Mouse (Mus musculus) layer of hippocampus, adult 11-12 months (tissue): ENCODE data around the gene Fam189a2.

Experiments used
- DNase-seq: peaks from one replicate; pipeline ENCODE4 v3.0.0; 2022; ENCODE audit warnings: low spot score

Fam189a2 gene

DNA sequence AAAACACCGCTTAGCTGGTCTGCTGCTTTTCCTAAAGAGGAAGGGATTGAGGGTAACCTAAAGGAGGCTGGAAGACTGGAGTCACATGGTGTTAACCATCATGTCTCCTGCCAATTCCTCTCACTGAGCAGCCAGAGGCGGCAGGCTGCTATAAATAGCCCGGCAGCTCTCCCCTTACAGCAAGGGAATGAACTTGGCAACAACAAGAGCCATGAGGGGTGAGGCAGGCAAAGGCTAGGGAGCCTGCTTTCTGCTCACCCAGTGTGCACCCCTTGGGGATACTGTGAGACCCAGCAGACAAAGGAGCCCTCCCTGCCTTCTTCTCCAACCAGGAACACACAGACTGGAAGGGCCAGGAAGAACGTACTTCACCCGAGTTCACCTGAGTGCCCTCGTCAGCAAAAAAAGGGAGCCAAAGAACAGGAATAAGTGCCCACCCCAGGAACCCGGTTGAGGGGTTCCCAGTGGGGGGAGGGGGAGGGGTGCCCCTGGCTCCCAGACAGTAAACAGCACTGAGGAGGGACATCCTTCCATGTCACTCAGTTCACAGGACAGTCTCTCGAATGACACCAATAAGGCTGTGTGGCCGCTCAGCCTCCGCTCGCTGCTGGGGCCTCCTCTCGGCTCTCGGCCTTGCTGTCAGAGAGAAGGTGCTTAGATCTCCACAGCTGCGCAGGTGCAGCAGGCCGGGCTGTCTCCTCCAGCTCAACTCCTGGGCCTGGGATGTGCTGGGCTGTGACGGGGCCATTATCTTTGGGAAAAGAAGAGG is 57.8 kb downstream of the Fam189a2 start:
- no peak for DNase-seq

DNA sequence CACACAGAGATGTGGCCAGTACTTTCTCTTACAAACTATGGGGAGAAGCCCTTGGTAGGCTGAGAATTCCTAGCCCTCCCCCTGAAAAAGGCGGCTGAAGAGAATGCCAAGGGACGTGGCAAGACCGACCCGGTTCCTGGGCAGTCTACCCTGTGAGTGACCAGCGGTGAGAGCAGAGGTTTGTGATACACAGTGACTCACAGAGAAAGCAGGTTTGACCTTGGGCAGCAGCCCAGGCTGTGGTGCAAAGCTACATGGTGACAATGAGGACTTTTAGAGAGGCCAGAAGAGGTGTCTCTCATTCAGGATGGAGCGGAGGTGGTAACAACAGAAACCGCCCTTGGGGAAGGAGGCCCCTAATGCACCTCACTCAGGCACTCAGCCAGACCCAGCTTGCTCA is 59.4 kb downstream of the Fam189a2 start:
- no peak for DNase-seq

DNA sequence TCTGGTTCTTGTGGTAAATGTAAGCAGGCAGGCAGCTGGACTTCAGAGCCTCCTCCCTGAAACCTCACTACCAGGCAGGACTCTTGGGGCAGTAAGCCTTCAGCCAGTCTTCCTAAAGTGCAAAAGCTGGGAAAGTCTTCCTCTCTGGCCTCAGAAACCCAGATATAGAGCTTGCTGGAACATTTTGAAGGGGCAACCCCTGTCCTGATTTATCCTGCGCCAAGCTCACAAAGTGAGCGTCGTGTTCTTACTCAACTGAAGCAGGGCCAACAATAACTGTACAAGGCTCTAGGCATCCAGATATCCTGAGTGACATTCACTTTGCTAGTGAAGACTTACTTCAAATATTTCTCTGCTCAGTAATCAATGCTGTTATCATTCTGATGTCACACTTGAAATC is 60.4 kb downstream of the Fam189a2 start:
- DNase-seq: no peak

DNA sequence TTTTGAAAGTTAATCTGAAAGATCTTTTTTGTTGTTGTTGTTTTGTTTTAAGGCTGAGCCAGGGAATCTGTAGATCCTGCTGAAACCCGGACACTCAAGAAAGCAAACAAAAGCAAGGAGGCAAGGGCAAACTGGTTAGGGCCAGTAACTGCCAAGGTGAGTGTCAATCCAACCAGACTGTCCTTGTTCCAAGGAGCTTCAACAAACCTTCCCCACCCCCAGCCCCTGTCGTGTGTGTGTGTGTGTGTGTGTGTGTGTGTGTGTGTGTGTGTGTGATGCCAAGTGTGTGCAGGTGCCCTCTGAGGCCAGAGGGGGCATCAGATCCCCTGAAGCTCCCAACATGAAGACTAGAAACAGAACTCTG is 62.0 kb downstream of the Fam189a2 start:
- no peak for DNase-seq

DNA sequence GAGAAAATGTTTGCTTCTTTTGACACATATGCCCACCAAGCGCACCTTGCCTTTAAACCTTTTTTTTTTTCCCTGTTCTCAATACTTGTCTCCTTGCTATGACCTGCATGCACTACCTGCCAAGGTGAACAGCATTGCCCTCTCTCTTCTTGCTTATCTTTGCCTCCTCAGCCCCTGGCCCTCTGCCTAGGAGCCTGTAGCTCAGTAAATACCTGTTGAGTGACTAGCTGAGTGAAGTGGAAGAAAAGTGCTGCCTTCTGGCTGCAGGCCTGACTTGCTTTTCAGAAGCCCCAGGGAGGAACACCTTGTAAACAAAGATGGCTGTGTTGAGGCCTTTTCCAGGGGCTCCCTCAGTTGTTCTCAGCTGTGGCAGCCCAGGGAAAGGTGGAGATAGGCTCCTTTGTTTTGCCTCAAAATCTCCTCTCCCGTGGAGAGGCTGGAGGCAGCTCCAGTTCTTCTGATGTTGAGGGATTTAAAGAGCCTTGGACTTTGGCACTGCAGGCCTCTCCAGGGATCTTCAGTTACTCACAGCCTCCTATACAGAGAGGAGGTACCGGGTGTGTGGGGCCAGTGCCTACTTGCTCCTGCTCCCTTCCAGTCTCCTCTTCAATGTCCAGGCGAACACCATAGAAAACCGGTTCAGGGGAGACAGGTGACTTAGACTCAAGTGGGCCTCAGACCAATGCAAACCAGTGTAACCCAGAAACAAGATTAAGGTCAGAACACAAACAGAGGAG is 62.5 kb downstream of the Fam189a2 start:
- DNase-seq: no peak

DNA sequence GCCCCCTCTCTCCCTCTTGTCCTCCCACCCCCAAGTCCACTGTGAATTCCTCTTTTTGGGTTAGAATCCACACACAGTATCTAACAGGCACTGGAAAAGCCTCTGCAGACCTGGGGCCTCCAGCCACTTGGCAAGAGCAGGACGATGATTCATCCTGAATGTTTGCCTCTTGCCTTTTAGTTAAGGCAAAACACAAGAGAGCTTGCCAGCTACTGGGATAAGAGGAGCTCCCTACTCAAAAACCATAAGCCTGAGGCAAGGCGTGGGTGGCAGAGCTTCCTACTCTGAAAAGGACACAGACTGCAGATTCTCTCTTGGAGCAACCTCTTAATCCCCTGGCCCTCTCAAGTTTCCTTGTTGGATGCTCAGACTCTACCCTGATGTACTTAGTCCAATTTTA is 63.7 kb downstream of the Fam189a2 start:
- DNase-seq: peak; percentile 35

DNA sequence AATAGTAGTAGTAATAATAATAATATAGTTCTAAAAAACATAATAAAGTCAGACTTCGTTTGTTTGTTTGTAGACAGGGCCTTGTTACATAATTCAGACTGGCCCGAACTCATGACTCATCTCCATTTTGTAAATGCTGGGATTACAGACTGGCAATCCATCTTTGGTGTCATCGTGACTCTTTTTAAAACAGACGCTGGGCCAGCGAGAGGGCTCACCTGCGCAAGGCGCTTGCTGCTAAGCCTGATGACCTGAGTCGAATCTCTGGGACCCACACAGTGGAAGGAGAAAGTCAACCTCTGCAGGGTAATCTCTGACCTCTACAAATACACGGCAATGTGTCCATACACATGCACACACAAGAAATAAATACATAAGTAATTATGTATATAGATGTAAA is 64.4 kb downstream of the Fam189a2 start:
- DNase-seq: no peak

DNA sequence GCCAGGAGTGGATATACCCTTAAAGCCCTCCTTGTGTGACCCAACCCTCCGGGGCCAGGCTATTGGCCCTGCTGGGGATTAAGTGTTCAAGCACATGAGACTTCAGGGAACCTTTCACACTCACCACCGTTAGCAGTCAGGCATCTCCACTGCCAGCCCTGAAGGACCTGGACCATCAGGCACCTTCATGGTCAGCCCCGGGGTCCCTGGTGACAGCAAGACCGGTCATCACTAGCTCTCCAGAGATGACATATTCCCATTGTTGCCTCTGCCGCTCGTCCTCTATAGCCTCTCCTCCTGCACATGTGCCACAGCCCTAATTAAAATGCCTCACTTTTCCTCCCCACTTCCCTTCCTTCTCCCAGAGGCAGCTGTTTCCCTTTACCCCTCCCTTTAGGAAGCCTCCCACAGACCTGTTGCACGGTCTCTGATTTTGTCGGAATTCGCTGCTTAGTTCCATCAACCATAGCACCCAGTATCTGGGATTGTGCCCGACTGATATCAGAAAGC is 66.4 kb downstream of the Fam189a2 start:
- DNase-seq: no peak

DNA sequence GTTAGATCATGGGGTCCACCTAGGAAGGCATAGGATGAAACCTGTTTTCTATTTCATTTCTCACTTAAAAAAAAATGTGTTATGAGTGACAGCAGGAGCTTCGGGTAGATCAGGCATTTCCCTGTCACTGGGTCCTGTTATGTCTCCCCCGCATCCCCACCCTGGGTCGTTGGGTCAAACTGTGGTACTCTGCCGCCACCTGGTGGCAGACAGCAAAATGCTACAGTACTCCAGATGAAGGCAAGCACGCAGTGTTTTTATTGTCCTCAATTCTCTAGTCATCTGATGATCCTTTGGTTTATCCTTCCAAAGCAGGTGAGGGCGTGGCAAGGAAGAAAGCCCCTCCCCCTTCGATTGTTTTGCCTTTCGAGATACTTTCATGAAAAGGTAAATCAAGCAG is 69.3 kb downstream of the Fam189a2 start:
- peak; percentile 50 for DNase-seq

DNA sequence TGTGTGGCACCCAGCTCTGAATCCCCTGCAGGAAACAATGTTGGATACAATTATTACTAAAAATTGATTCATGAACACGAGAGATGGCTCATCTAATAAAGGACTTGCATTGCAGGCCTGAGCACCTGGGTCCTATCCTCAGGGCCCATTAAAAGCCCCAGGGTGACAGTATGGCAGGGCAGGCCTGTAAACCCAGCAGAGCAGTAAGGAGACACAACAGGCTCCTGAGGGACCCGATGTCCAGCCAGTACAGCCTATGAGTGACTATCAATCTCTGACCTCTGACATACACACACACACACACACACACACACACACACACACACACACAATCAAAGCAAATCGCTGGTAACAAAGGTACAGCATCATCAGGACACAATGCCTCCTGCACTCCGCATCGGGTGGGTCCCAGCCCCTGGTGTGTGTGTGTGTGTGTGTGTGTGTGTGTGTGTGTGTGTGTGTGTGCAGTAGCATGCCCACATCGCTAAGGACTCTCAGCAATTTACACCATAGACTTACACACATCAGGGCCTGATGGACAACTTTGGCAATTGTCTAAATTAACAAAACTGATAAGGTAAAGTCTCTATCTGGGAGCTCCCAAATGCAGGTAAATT is 69.9 kb downstream of the Fam189a2 start:
- no peak for DNase-seq

DNA sequence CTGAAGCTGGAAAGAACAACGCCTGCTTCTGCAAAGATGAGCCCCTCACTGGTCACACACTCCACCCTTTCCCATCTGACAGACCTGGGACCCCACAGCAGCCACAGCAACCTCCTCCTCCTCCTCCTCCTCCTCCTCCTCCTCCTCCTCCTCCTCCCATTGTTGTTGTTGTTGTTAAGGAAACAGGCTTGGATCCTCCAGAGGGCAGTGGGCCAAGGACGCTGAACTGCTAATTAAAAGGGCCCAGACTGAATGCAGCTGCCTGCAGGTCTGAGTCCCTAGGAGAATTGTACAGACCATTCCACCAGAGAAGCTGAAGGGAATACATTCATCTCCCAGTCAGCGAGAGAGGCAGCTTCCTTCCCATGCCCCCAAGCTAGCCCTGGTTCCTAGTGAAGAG is 70.5 kb downstream of the Fam189a2 start:
- peak; percentile 32 for DNase-seq

DNA sequence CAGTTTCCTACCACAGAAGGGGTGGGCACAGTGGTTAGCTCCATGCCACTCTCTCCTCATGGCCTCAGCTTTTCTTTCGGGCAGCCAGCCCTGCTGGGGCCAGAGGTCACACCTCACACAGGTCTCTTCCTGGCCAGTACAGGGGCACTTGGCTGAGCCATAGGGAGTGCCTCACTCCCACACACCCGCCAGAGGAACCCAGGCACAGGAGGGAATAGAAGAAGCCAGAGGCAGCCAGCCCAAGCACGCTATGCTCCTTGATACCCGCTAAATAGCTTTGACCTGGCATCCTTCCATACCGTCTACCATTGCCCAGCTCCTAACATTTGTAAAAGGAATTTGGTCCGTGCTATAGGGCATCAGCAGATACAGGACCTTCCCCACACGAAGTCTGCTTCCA is 70.9 kb downstream of the Fam189a2 start:
- no peak for DNase-seq

DNA sequence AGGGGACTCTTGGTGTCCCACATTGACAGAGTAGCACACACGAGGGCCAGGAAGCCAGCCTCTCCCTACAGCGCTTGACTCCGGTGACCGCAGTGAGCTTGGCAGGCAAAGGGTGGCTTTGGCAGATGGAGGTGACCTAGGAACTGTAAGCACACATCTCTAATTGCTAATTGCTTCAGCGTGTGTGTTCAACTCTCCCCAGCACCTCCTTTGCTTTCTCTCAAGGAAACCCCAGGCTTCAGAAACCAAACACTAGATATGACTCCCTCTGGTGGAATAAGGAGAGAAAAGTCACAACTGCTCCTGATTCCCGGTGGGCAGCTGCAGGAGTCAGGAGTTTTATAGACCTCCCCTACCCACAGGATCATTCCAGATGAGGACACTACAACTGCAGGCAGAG is 71.9 kb downstream of the Fam189a2 start:
- DNase-seq: no peak

DNA sequence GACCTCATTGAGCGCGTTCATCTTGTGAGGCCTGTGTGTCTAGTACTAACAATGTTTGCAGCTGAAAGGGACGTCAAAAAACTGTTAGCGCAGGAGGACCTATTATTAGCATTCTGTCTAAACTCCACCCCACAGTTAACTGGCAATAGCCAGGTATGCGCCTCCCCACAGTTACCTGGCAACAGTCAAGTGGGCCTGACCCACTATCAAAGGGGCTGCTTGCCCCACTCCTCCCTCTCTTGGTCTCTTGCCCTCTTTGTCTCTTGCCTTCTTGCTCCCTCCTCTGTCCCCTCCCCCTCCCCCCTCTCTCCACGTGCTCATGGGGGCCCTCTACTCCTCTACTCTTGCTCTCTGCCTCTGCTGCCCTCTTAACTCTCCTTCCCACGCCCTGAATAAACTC is 73.3 kb downstream of the Fam189a2 start:
- DNase-seq: no peak

DNA sequence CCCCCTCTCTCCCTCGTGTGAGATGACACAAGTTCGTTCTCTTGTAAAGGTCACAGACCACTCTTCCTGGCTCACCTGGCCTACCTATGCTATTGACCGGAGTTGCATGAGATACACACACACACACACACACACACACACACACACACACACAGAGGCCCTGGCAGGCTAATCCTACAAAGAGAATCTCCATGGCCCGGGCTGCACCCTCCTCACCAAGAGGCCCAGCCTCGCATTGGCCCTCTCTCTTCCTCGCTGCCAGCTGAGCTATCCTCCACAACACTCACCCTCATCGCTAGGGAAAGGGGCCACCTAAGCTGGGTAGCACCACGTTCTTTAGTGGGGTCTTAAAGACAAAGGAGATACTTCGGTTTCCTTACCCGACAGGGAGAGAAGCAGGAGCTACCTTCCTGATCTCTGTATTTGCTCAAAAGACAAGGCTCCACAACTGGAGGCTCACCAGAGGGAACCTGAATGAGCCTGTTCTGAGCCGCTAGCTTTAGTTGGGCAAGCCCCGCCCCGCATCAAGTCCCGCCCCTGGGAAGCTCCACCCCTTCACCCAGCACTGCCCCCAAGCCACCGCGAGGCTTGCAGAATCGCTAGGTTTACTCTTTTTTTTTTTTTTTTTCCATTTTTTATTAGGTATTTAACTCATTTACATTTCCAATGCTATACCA is 74.4 kb downstream of the Fam189a2 start:
- DNase-seq: no peak

DNA sequence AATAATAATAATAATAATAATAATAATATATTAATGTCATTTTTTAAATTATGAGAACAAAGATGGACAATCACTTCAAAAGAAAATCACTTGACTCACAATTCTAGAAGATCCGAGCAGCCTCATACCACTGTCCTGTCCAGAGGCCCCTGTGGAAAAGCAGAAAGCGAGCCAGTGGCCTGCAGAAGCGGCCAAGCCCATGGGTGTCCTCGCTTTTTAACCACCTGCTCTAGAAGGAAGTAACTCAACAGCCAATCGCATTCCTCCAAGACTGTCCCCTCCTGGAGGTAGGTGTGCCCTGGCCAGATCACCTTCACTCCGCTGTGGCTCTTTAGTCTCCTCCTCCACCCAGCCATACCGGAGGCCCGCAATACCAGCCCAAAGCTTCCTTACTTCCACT is 75.4 kb downstream of the Fam189a2 start:
- no peak for DNase-seq

DNA sequence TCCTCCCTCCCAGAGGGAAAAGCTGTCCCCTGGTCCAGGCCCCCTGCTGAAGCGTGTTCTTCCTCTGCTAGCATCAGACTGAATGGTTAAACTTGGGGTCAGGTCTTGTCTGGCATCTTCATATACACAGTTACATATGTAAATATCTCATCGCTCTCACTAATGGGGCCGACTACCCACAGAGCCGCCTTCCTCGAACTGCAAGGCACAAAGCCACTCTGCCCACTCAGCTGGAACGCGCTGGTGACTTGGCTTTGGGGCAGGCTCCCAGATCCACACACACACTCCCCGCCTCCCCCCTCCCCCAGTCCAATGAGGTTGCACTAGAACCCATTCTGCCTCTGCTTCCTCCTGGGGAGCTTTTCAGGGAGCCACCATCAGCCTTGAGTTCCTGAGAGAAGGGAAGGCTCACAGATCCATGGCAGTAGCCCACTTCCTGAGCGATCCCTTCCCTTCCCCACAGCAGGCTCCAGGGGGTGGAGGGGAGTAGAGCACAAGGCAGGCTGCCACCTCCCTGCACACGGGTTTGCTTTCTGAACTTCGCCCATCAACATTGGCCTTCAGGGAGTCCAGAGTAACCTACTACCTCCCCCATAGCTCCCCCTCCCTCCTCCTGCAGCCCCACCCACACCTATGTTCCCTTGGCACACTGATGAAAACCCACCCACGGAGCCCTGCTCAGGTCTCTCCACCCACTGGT is 82.4 kb downstream of the Fam189a2 start:
- no peak for DNase-seq

DNA sequence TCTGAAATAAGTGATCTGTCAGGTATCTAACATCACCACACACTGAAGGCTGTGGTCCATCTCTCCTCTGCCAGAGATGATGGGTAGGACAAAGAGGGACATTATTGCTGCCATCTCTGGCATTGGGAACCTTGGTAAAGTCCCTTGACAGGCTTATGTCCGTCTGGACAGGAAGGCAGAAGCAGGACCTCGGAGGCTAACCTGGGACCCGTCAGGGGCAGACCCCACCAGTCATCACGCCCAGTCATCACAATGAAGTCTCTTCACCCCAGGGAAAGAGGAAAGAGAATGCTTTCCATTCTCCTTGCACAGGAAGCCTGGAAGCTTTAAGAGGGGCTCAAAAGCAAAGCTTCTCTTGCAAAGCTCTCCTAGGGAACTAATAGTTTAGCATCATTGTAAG is 82.9 kb downstream of the Fam189a2 start:
- DNase-seq: no peak

DNA sequence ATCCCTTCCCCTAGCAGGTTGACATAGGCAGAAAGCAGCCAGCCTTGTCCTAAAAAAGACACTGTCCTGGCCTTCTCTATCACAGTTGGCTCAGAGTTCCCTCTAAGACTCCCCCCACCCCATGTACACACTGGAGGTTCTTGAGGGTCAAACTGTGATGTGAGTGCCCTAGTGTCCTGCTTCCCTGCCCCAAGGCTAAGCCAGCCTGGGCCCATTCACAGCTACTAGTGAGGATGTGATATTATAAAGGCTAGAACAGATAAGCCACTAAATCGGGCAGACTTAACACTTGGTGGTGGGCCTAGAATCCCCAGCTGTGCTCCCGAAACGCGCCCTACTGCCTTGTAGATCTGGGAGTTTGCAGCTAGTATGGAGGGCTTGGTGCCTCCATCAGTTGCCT is 84.1 kb downstream of the Fam189a2 start:
- no peak for DNase-seq

DNA sequence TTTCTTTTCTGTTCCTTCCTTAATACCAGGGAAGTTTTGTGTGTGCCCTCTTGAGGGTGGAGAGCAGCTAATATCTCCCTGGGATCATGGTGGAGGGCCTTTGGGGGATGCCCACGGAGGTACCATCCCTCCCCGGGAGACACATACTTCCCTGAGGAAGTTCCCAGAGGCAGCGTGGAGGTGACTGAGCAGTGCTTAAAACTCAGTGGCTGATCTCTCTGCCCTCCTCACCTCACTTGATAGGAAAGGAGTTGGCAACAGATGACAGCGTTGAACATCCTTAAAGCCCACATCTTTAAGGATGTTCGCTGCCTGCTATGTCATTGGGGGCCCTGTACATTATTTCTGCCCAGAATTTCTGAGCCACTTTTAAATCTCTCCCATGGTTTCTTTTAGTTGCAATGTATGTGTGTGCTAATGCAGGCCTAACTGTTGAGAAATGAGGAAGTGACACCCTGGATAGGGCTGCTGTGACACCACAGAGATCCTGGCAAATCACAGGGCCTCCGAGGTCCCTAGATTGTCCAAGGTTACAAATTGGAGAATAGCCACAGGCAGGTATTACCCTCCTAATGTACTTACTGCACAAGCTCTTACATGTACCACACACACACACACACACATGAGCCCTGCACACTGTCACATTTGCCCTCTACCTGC is 84.7 kb downstream of the Fam189a2 start:
- no peak for DNase-seq

DNA sequence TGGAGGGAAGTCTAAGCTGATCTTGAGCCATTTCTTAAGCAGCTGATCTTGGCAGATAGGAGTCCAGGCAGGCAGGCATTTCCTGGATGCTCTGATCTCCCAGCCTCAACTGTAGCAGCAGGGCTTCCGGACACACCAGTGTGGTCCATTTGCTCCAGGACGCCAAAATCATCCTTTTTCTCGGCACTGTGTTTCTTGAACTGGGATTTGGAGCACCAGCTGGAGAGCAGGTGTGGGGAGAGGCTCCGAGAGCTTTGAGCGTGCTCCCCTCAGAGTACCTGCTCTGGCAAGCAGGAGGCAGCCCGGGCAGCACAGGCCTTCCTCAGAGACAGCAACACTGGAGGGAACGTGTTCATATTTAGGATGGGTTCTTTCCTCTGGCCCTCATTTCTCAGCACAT is 87.9 kb downstream of the Fam189a2 start:
- no peak for DNase-seq
